In genomic region chr9:45138191-45139032, GRCm38 (mm10) we compare ENCODE assay signal across 8 mouse cellular contexts. TPM values are rescaled to one million over a fixed set of nuclear protein-coding genes. Genes with fewer than 3 reads are reported as not detected.
A peak's percentile ranks its signal among the peaks of the same experiment; 100 is the strongest.
DNase-seq lines count a peak whose midpoint lies in the region; ATAC-seq and TF ChIP-seq lines count a peak whose summit lies in the region.

TSS of gene Scn4b (plus strand) at chr9:45138395.

- TF ChIP-seq POLR2A in bone marrow, adult 2 months (IDR thresholded peaks at IDR 0.05; ENCODE audit: borderline replicate concordance, control insufficient read depth, low read depth, low read length): no peak
- no peak for TF ChIP-seq POLR2A in liver, adult 2 months (IDR thresholded peaks at IDR 0.05; ENCODE audit: extremely low read depth, insufficient read depth, low read length)

- WGBS in bone marrow, adult 2 months: under 1% methylated on average over 76 of the region's 76 CpGs
- WGBS in liver, adult 2 months: 1% methylated on average over 76 of the region's 76 CpGs
- WGBS in neural tube, embryonic 15.5 days: under 1% methylated on average over 66 of the region's 76 CpGs

- no peak for TF ChIP-seq CTCF in layer of hippocampus, adult 2 months (conservative IDR thresholded peaks at IDR 0.05)
- no peak for TF ChIP-seq CTCF in bone marrow, adult 2 months (IDR thresholded peaks at IDR 0.05; ENCODE audit: control insufficient read depth, insufficient read depth, low read length)
- TF ChIP-seq CTCF in liver, adult 2 months (IDR thresholded peaks at IDR 0.05; ENCODE audit: low read depth, low read length): no peak

- no peak for DNase-seq in layer of hippocampus, adult 2 months (ENCODE audit: low spot score in 2 of 2)
- no peak for DNase-seq in layer of hippocampus, adult 9-11 months
- DNase-seq in gastrocnemius, postnatal 14 days: peak; percentile 75
- DNase-seq in liver, adult 2 months (ENCODE audit: extremely low read depth, low read depth, low spot score): no peak

- peak; percentile 40 for ATAC-seq in inflammation-experienced regulatory T-cells, adult 6 months
- ATAC-seq in neural tube, embryonic 15.5 days (ENCODE audit: low FRiP score): peak; percentile 39; the same call in 1 of the 2 replicates
- no peak for ATAC-seq in erythroid progenitor cell, adult 5-6 weeks (replicated peaks; ENCODE audit: low FRiP score, poor library complexity, severe bottlenecking)

- intact Hi-C loops in gastrocnemius, postnatal 14 days (cut with DNase I; ENCODE audit: low total_unique reads): loop anchor here (5.0 kb wide), 1 partner anchor 91 kb away; no protein-coding TSS in a partner anchor

- no peaks in the 10 kb centered on the region for H3K9me3 ChIP-seq in neural tube, embryonic 15.5 days (replicated peaks)

- H3K4me1 ChIP-seq in bone marrow, adult 2 months (ENCODE audit: control insufficient read depth, insufficient read depth, low read length): no peaks in the 10 kb centered on the region
- H3K4me1 ChIP-seq in liver, adult 2 months (ENCODE audit: control insufficient read depth, insufficient read depth, low read length): no peaks in the 10 kb centered on the region
- H3K4me1 ChIP-seq in neural tube, embryonic 15.5 days: peaks cover 16% of the 10 kb centered on the region

- H3K4me2 ChIP-seq in neural tube, embryonic 15.5 days: peak within 1 kb of the TSS; percentile 96

- no peaks in the 10 kb centered on the region for H3K36me3 ChIP-seq in liver, adult 2 months (ENCODE audit: control insufficient read depth, insufficient read depth, low read length)
- no peaks in the 10 kb centered on the region for H3K36me3 ChIP-seq in neural tube, embryonic 15.5 days

- H3K4me3 ChIP-seq in layer of hippocampus, adult 2 months: peak within 1 kb of the TSS; percentile 66
- peak within 1 kb of the TSS; percentile 28 for H3K4me3 ChIP-seq in bone marrow, adult 2 months (replicated peaks; ENCODE audit: control insufficient read depth, low read depth, low read length)
- H3K4me3 ChIP-seq in liver, adult 2 months (ENCODE audit: insufficient read depth, low read depth, low read length): peak within 1 kb of the TSS; percentile 66
- H3K4me3 ChIP-seq in neural tube, embryonic 15.5 days (replicated peaks): peak within 1 kb of the TSS; percentile 51

- peak within 1 kb of the TSS; percentile 70 for H3K27ac ChIP-seq in layer of hippocampus, adult 2 months
- no peak within 1 kb of the TSS for H3K27ac ChIP-seq in bone marrow, adult 2 months (ENCODE audit: control insufficient read depth, insufficient read depth, low read depth, low read length, poor library complexity)
- no peak within 1 kb of the TSS for H3K27ac ChIP-seq in liver, adult 2 months (replicated peaks; ENCODE audit: insufficient read depth, low read depth, low read length)
- H3K27ac ChIP-seq in neural tube, embryonic 15.5 days (replicated peaks): no peak within 1 kb of the TSS

- H3K9ac ChIP-seq in liver, adult 2 months (ENCODE audit: low read depth, low read length): no peak within 1 kb of the TSS
- H3K9ac ChIP-seq in neural tube, embryonic 15.5 days (replicated peaks): peak within 1 kb of the TSS; percentile 47

- no peaks in the 10 kb centered on the region for H3K79me2 ChIP-seq in liver, adult 2 months (ENCODE audit: control insufficient read depth, insufficient read depth, low read length)

- H3K27me3 ChIP-seq in liver, adult 2 months (ENCODE audit: control insufficient read depth, insufficient read depth, low read length): peaks cover 16% of the 10 kb centered on the region
- H3K27me3 ChIP-seq in neural tube, embryonic 15.5 days (replicated peaks): peaks cover 90% of the 10 kb centered on the region

RNA-seq across cellular contexts. Expression of gene Scn4b, which starts in this region (rescaled TPM):
- total RNA-seq in layer of hippocampus, adult 2 months (2021): 10 to 100 TPM; 10.9 to 12.1 TPM
- 0.60 TPM in 1 of 2 replicates, not detected in the other for polyA plus RNA-seq in bone marrow, adult 2 months (2011; ENCODE audit: insufficient read depth, insufficient read length, low replicate concordance, missing spikeins)
- 100 to 1,000 TPM in 1 of 2 experiments, 10 to 100 TPM in 1; 99.1 to 115 TPM for total RNA-seq in gastrocnemius, postnatal 14 days (2021)
- not detected for polyA plus RNA-seq in inflammation-experienced regulatory T-cells, adult 6 months (2017; shearing (Covaris generic))
- 0.07 and 0.28 TPM in 2 replicates for total RNA-seq in liver, adult 2 months (2014; rRNA removed)
- 0.02 and 0.07 TPM in 2 replicates for polyA plus RNA-seq in liver, adult 2 months (2012; rRNA removed)
- 0.55 and 2.0 TPM in 2 replicates for polyA plus RNA-seq in neural tube, embryonic 15.5 days (2015; fragmentation: Nextera tagmentation; extraction: Ambion mirVana)
- not detected in 2 replicates for total RNA-seq in erythroid progenitor cell, adult 5-6 weeks (2015; ENCODE audit: low replicate concordance)
- total RNA-seq in erythroid progenitor cell, adult 5-6 weeks (2017; ENCODE audit: low replicate concordance): not detected in 2 replicates

Comparison
In these comparisons a context has a peak if more than half of its experiments do, and no peak if none do; other contexts are left out.
1. RNA of gene Scn4b (total RNA-seq): 99.1 to 115 TPM in gastrocnemius, postnatal 14 days; 10.9 to 12.1 TPM in layer of hippocampus, adult 2 months, 0.07 to 0.28 TPM in liver, adult 2 months and not detected in erythroid progenitor cell, adult 5-6 weeks; every median in the first group is over 4 times any median in the second.
2. Peak in ATAC-seq in inflammation-experienced regulatory T-cells, adult 6 months; RNA of the gene not detected or under 1 TPM.
3. Peak in every context shown above with its lines, with median percentiles within 50 percentile points of each other: H3K4me3 ChIP-seq.